22 mouse cellular contexts compared by ENCODE assay signal in the genomic region with DNA sequence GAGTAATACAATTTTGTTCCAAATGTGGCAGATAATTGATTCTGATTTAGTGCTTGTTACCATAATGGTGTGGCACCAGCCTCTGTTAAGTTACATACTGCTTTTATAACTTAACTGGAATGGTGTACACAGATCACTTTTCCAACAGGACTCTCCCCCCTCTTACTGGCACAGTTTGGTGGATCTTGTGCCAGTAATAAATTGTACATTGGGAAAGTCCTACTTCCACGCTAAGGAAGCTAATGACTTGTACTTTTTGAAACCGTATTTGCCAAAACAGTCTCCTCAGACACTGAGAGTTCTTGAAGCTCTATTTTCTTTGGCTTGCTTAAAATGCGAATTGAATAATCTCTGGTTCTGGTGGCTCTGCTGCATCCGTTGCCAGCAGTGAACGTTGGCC. TPM values are rescaled to one million over a fixed set of nuclear protein-coding genes. Genes with fewer than 3 reads are reported as not detected.
DNase-seq lines count a peak whose midpoint lies in the region; ATAC-seq and TF ChIP-seq lines count a peak whose summit lies in the region.
"Had no signal": no experiment of that assay in that cellular context is flagged by ENCODE, and none has a peak within 500 bp of the region (broad histone marks: within the 10 kb centered on the region; RNA-seq: fewer than 3 reads in every experiment).

No protein-coding gene starts in this region.

- peak; percentile 14 for DNase-seq in adrenal gland, postnatal 10 days
- no peak for DNase-seq in adrenal gland, adult 8-10 months
- no peak for DNase-seq in gastrocnemius, adult 2 months
- DNase-seq in gastrocnemius, postnatal 4 days (ENCODE audit: low spot score in 2 of 2), result no peak
- peak; percentile 5 for DNase-seq in lung, postnatal 25 days (ENCODE audit: low spot score)
- no peak for DNase-seq in lung, postnatal 0 days (ENCODE audit: low spot score)
- no peak for DNase-seq in left cerebral cortex, postnatal 14 days (ENCODE audit: low spot score in 2 of 2)
- DNase-seq: B cell, adult 2 months; cerebellum, adult 11-12 months; cerebellum, adult 9-10 months; forebrain, postnatal 0 days; gastrocnemius, postnatal 10 days; heart, postnatal 14 days; kidney, adult 11 months had no signal

- no peaks in the 10 kb centered on the region for H3K9me3 ChIP-seq in lung, postnatal 0 days (ENCODE audit: low read length)
- H3K9me3 ChIP-seq in limb, embryonic 15.5 days, result no peaks in the 10 kb centered on the region
- H3K9me3 ChIP-seq: forebrain, embryonic 13.5 days; G1E; heart, embryonic 15.5 days; hindbrain, embryonic 13.5 days had no signal

- peaks cover 3% of the 10 kb centered on the region; the same call in 1 of the 2 replicates for H3K36me3 ChIP-seq in lung, postnatal 0 days (ENCODE audit: insufficient read depth, low read length)
- 0 out of 2 replicates have a peak, but pooled peaks cover 4% of the 10 kb centered on the region for H3K36me3 ChIP-seq in limb, embryonic 15.5 days
- H3K36me3 ChIP-seq: heart, embryonic 15.5 days had no signal

- TF ChIP-seq CTCF in gastrocnemius, adult 2 months (IDR thresholded peaks at IDR 0.05), result no peak
- TF ChIP-seq CTCF in lung, postnatal 0 days (IDR thresholded peaks at IDR 0.05), result no peak

- no peak overlapping the region for H3K4me2 ChIP-seq in lung, postnatal 0 days (replicated peaks; ENCODE audit: low read depth, low read length)
- H3K4me2 ChIP-seq in limb, embryonic 15.5 days, result no peak overlapping the region
- H3K4me2 ChIP-seq: forebrain, embryonic 13.5 days; heart, embryonic 11.5 days; heart, embryonic 15.5 days; hindbrain, embryonic 13.5 days had no signal

- H3K9ac ChIP-seq in lung, postnatal 0 days (replicated peaks; ENCODE audit: low read depth), result no peak overlapping the region
- H3K9ac ChIP-seq in limb, embryonic 15.5 days, result no peak overlapping the region
- H3K9ac ChIP-seq: forebrain, embryonic 13.5 days; forebrain, postnatal 0 days; heart, embryonic 15.5 days; hindbrain, embryonic 13.5 days had no signal

- peak overlapping the region; percentile 35; the same call in 1 of the 2 replicates for H3K27ac ChIP-seq in gastrocnemius, adult 2 months
- no peak overlapping the region for H3K27ac ChIP-seq in lung, postnatal 0 days (ENCODE audit: low read length)
- H3K27ac ChIP-seq in limb, embryonic 15.5 days, result no peak overlapping the region
- H3K27ac ChIP-seq: forebrain, embryonic 13.5 days; heart, embryonic 15.5 days; hindbrain, embryonic 13.5 days; hindbrain, postnatal 0 days had no signal

- intact Hi-C loops in gastrocnemius, adult 2 months (cut with DNase I), result no loop called here
- intact Hi-C loops in left cerebral cortex, postnatal 14 days (cut with DNase I), result no loop called here

- no peaks in the 10 kb centered on the region for H3K27me3 ChIP-seq in lung, postnatal 0 days (replicated peaks; ENCODE audit: insufficient read depth, low read length)
- no peaks in the 10 kb centered on the region for H3K27me3 ChIP-seq in limb, embryonic 15.5 days
- H3K27me3 ChIP-seq: forebrain, embryonic 13.5 days; heart, embryonic 15.5 days; hindbrain, embryonic 13.5 days had no signal

- 82% methylated on average over 5 of the region's 5 CpGs for WGBS in lung, postnatal 0 days
- 67% methylated on average over 5 of the region's 5 CpGs for WGBS in limb, embryonic 15.5 days

- no peaks in the 10 kb centered on the region for H3K4me1 ChIP-seq in lung, postnatal 0 days (ENCODE audit: insufficient read depth, low read depth, low read length)
- H3K4me1 ChIP-seq in limb, embryonic 15.5 days, result no peaks in the 10 kb centered on the region
- H3K4me1 ChIP-seq: forebrain, embryonic 13.5 days; heart, embryonic 15.5 days; hindbrain, embryonic 13.5 days had no signal

- ATAC-seq in lung, postnatal 0 days, result no peak
- ATAC-seq in limb, embryonic 15.5 days (ENCODE audit: insufficient number of reproducible peaks, low FRiP score, low TSS enrichment, low read depth), result 0 out of 2 replicates have a peak, but pooled peaks have one; percentile 27
- ATAC-seq: CD4-positive, CD25-positive, alpha-beta regulatory T cell, adult 4 months; forebrain, embryonic 13.5 days; forebrain, postnatal 0 days; hindbrain, postnatal 0 days had no signal

- no peak for TF ChIP-seq EP300 in lung, postnatal 0 days (IDR thresholded peaks at IDR 0.05)

- H3K4me3 ChIP-seq in gastrocnemius, adult 2 months, result no peak overlapping the region
- no peak overlapping the region for H3K4me3 ChIP-seq in lung, postnatal 0 days (ENCODE audit: low read depth, low read length)
- no peak overlapping the region for H3K4me3 ChIP-seq in limb, embryonic 15.5 days
- H3K4me3 ChIP-seq: forebrain, embryonic 13.5 days; heart, embryonic 15.5 days; hindbrain, embryonic 13.5 days had no signal

RNA-seq across cellular contexts. Expression of a gene that starts 24.5 kb away (rescaled TPM):
- 10 to 100 TPM; 51.7 to 51.9 TPM for total RNA-seq in adrenal gland, postnatal 10 days (2021)
- total RNA-seq in adrenal gland, adult 8-10 months (2022), result 10 to 100 TPM; 51.0 to 61.8 (median 56.9) TPM
- 10 to 100 TPM; 25.3 to 32.3 TPM for total RNA-seq in gastrocnemius, adult 2 months (2021)
- total RNA-seq in gastrocnemius, postnatal 4 days (2021), result 10 to 100 TPM; 44.9 to 48.7 TPM
- 73.0 and 75.2 TPM in 2 replicates for polyA plus RNA-seq in lung, postnatal 0 days (2015; fragmentation: Nextera tagmentation; extraction: Ambion mirVana)
- 54.8 and 55.9 TPM in 2 replicates for polyA plus RNA-seq in limb, embryonic 15.5 days (2015; fragmentation: Nextera tagmentation; extraction: Ambion mirVana)
- 10 to 100 TPM; 22.7 to 25.6 TPM for total RNA-seq in left cerebral cortex, postnatal 14 days (2021)

Comparison
In these comparisons a context has a peak if more than half of its experiments do, and no peak if none do; other contexts are left out.
1. DNase-seq: peak in adrenal gland, postnatal 10 days (single experiment) and lung, postnatal 25 days (single experiment); none in adrenal gland, adult 8-10 months (single experiment), gastrocnemius, adult 2 months (single experiment), gastrocnemius, postnatal 4 days (0 of 2), lung, postnatal 0 days (single experiment) and left cerebral cortex, postnatal 14 days (0 of 2).